Mouse (Mus musculus) midbrain, embryonic 12.5 days (tissue): Measurements from ENCODE around the gene Gm10309. TPM values are rescaled to one million over a fixed set of nuclear protein-coding genes. Genes with fewer than 3 reads are reported as not detected.

Experiments used
- polyA plus RNA-seq: library from polyadenylated mRNA; unstranded; fragments of >200 nt; fragmentation: Nextera tagmentation; extraction: Ambion mirVana; gene quantifications from 2 replicates; pipeline ENCODE4 v1.2.1, GENCODE M21; 2016

Gm10309 gene
- polyA plus RNA-seq, 1 experiment from 2014 or later, result 0.42 TPM

Other genes with a start within 250 kb of the Gm10309 start
- 3.4 and 3.9 TPM in 2 replicates for gene Epas1, start 248.5 kb upstream of the Gm10309 start, polyA plus RNA-seq